Mouse (Mus musculus) heart, embryonic 14.5 days (tissue): ENCODE measurements around the gene Gpr176. TPM values are rescaled to one million over a fixed set of nuclear protein-coding genes. Genes with fewer than 3 reads are reported as not detected.

Experiments
- ATAC-seq: fragments of 200-750 bp; cut with Nextera tagmentation; 2 replicates; pipeline ENCODE4 v1.8.0; 2017; ENCODE audit warnings: low read depth, moderate TSS enrichment; ENCODE audit not compliant: insufficient number of reproducible peaks, insufficient read depth, low FRiP score
- H3K27ac ChIP-seq, 2 experiments: fragments of 200-500 bp in 1 of 2; fragments of 300-500 bp in 1 of 2; sonication (generic) in 1 of 2; replicated peaks in 1 of 2; 2 replicates each; pipeline ENCODE4 v1.5.1; 2012 to 2014; ENCODE audit warnings: low read depth in 2 of 2, low read length in 2 of 2, control low read depth in 1 of 2, mild to moderate bottlenecking in 1 of 2, mixed read lengths in 1 of 2; ENCODE audit not compliant: control insufficient read depth in 1 of 2, insufficient read depth in 1 of 2
- H3K27me3 ChIP-seq: fragments of 300-500 bp; sonication (generic); 2 replicates; pipeline ENCODE4 v1.6.1; 2014; ENCODE audit warnings: mild to moderate bottlenecking, low read length, control low read depth; ENCODE audit not compliant: control insufficient read depth, insufficient read depth
- H3K36me3 ChIP-seq: fragments of 300-500 bp; sonication (generic); 2 replicates; pipeline ENCODE4 v1.6.1; 2014; ENCODE audit warnings: mild to moderate bottlenecking, control low read depth, low read length, mixed read lengths; ENCODE audit not compliant: control insufficient read depth, insufficient read depth
- H3K4me1 ChIP-seq, 2 experiments: fragments of 200-500 bp in 1 of 2; fragments of 300-500 bp in 1 of 2; sonication (generic) in 1 of 2; 2 replicates each; pipeline ENCODE4 v1.6.1; 2012 to 2014; ENCODE audit warnings: low read length in 2 of 2, control low read depth in 1 of 2, mixed read lengths in 1 of 2; ENCODE audit not compliant: control insufficient read depth in 2 of 2, insufficient read depth in 2 of 2
- H3K4me2 ChIP-seq: fragments of 300-500 bp; sonication (generic); 2 replicates; pipeline ENCODE4 v1.6.1; 2014; ENCODE audit warnings: mild to moderate bottlenecking, low read length
- H3K4me3 ChIP-seq, 2 experiments: fragments of 200-500 bp in 1 of 2; fragments of 300-500 bp in 1 of 2; sonication (generic) in 1 of 2; 2 replicates each; pipeline ENCODE4 v1.5.1; 2012 to 2014; ENCODE audit warnings: low read length in 2 of 2, mild to moderate bottlenecking in 2 of 2, control low read depth in 1 of 2, low read depth in 1 of 2, moderate library complexity in 1 of 2; ENCODE audit not compliant: control insufficient read depth in 1 of 2, insufficient read depth in 1 of 2
- H3K9ac ChIP-seq: fragments of 300-500 bp; sonication (generic); 2 replicates; pipeline ENCODE4 v1.6.1; 2014; ENCODE audit warnings: mild to moderate bottlenecking, low read length
- H3K9me3 ChIP-seq: fragments of 300-500 bp; sonication (generic); 2 replicates; pipeline ENCODE4 v1.6.1; 2016; ENCODE audit warnings: low read length, control low read depth; ENCODE audit not compliant: control insufficient read depth
- WGBS: fragments of 180-500 bp; shearing (Covaris S2); extraction: QIAGEN DNeasy Blood & Tissue Kit; methylation state at CpG from one replicate; pipeline ENCODE4 v1.1.7; 2014; 5-methylcytosine and 5-hydroxymethylcytosine counted together
- polyA plus RNA-seq: library from polyadenylated mRNA; unstranded; fragments of >200 nt; fragmentation: Nextera tagmentation; extraction: Ambion mirVana; gene quantifications from 2 replicates; pipeline ENCODE4 v1.2.1, GENCODE M21; 2014

Gpr176 gene
- polyA plus RNA-seq, 1 experiment from 2014 or later: 0.76 TPM

DNA sequence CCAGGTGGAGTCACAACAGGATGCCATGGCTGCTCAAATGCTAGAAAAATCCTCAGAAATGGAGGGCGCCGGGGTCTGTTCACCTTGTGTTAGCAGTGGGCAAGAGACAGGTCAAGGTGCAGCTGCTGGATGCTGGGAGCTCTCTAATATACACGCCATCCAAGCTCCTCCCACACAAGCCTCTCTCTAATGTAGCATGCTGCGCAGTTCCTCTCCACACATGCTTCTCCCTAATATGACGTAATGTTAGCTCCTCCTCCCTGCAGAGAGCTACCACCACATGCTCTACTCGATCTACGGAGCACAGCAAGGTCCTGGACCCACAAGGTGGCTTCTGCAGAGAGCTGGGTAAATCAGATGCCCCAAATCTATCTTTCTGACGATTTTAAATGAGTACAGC is 65.7 kb downstream of the Gpr176 start:
- Histone ChIP-seq H3K36me3 (no peaks in the 10 kb centered on the region), H3K9me3 (no peaks in the 10 kb centered on the region), H3K9ac (no peak overlapping the region), H3K27ac (no peak overlapping the region), H3K4me1 (no peaks in the 10 kb centered on the region), H3K4me3 (no peak overlapping the region), H3K27me3 (no peaks in the 10 kb centered on the region), H3K4me2 (no peak overlapping the region)
- no peak for ATAC-seq
- 65% methylated on average over 8 of the region's 8 CpGs for WGBS

DNA sequence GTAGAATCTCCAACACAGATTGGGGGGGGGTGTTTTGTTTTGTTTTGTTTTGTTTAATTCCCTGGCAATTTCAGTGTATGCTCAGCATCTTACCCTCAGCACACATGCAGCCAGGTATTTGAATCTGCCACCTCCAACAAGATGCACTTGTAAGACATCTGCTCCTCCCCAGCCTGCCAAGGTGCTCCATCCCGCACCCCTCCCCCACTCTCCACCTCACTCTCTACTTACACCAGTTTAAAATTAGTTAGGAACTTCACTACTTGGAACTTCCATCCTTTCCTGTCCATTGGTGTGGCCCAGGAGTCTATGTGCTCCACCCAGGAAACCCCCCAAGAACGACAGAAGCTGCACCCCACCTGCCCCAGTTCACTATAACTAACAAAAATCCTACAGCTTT is 66.3 kb downstream of the Gpr176 start:
- Histone ChIP-seq H3K9me3 (no peaks in the 10 kb centered on the region), H3K4me2 (no peak overlapping the region), H3K4me3 (no peak overlapping the region), H3K9ac (no peak overlapping the region), H3K27me3 (no peaks in the 10 kb centered on the region), H3K27ac (no peak overlapping the region), H3K36me3 (no peaks in the 10 kb centered on the region), H3K4me1 (no peaks in the 10 kb centered on the region)
- WGBS: 77% methylated on average over 2 of the region's 2 CpGs
- ATAC-seq: no peak

DNA sequence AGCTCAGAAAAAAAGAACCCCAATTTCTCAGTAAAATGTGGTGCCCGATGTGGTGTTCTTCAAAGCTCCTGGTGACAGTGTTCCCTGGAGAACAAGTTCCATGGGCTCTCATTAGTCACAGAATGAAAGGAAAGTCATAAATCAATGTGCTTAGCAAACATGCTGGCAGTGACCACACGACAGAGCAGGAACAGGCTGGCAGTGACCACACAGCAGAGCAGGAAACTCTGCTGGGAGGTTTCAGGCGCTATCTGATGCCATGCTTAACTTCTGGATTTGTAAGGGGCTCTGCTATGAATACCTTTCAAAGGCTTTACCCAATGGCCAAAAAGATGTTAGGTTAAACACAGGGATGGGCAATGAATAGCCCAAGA is 66.7 kb downstream of the Gpr176 start:
- no peaks in the 10 kb centered on the region for H3K36me3 ChIP-seq
- H3K4me2 ChIP-seq: no peak overlapping the region
- WGBS: 64% methylated on average over 3 of the region's 3 CpGs

DNA sequence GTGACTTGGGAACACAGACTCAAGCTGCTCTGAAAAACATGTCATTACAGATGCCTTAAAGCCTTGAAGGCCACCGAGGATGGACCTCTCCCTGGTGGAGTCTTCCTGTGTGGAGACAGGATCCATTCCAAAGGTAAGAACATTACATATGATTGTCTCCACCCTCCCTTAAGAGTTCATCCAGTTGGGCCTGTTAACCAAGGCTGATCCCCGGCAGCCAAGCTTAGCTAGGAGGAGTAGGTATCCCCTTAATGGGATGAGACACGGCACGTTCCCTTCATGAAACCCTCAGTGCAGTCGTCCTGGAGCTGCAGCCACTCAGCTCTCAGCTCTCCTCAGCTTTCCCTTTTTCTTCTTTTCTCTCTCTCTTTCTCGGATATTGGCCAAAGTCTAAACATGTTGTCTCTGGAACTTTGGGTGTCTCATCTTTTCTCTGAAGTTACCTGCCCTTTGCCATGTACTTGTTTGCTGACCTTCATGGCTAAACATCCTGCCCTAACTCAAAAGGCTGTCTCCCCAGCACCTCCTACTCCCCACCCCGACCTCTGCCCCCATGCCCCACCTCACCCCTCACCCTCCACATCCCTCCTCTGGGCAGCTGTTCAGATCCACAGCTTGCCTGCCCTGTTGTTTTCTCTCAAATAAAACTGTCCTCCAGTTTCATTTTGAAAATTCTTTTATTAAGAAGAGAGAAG is 67.2 kb downstream of the Gpr176 start:
- Histone ChIP-seq H3K9ac (no peak overlapping the region), H3K4me1 (no peaks in the 10 kb centered on the region), H3K4me3 (no peak overlapping the region), H3K4me2 (no peak overlapping the region), H3K27ac (no peak overlapping the region), H3K27me3 (no peaks in the 10 kb centered on the region), H3K36me3 (no peaks in the 10 kb centered on the region), H3K9me3 (no peaks in the 10 kb centered on the region)
- whole genome bisulfite sequencing: 76% methylated on average over 7 of the region's 7 CpGs
- ATAC-seq: no peak

More for the DNA sequence above, 66.7 kb downstream of the Gpr176 start:
- no peak overlapping the region for H3K9ac ChIP-seq
- no peak for ATAC-seq
- H3K27me3 ChIP-seq: no peaks in the 10 kb centered on the region
- H3K27ac ChIP-seq: no peak overlapping the region
- no peak overlapping the region for H3K4me3 ChIP-seq
- no peaks in the 10 kb centered on the region for H3K4me1 ChIP-seq
- no peaks in the 10 kb centered on the region for H3K9me3 ChIP-seq

DNA sequence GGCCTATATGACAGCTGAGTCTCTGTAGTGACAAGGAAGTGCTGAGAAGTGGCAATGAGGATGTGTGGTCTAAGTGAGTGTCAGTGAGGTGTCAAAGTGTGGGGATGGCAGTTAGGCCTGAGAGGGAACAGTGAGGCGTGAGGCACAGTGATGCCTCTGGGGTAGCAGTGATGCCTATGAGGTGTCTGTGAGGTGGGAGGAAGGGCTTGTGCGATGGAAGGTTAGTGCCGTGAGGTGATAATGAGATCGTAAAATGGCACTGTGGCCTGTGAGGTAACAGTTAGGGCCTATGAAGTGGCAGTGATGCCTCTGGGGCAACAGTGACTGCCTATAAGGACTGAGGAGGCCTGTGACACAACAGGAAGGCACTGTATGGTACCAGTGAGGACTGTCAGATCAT is 69.8 kb downstream of the Gpr176 start:
- Histone ChIP-seq H3K36me3 (no peaks in the 10 kb centered on the region), H3K27me3 (no peaks in the 10 kb centered on the region), H3K9me3 (no peaks in the 10 kb centered on the region), H3K4me1 (no peaks in the 10 kb centered on the region), H3K4me2 (no peak overlapping the region), H3K4me3 (no peak overlapping the region), H3K27ac (no peak overlapping the region), H3K9ac (no peak overlapping the region)
- 69% methylated on average over 4 of the region's 4 CpGs for WGBS
- ATAC-seq: no peak

DNA sequence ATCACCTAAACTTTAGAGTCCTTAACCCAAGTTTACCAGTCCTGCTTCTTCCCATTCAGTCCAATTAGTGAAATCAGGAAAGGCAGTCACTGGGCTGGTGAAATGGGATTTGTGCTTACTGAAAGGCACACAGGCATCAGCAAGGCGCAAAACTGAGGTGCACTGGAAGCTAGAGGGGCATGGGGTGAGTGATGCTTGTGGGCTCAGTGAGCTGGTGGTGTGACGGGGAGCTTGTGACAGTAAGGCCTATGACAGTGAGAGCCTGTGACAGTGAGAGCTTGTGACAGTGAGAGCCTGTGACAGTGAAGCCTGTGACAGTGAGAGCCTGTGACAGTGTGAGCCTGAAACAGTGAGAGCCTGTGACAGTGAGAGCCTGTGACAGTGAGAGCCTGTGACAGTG is 71.6 kb downstream of the Gpr176 start:
- H3K27me3 ChIP-seq: no peaks in the 10 kb centered on the region
- H3K4me2 ChIP-seq: no peak overlapping the region
- H3K36me3 ChIP-seq: no peaks in the 10 kb centered on the region
- no peak for ATAC-seq
- 80% methylated on average over 2 of the region's 2 CpGs for WGBS
- no peak overlapping the region for H3K9ac ChIP-seq
- H3K9me3 ChIP-seq: no peaks in the 10 kb centered on the region
- no peaks in the 10 kb centered on the region for H3K4me1 ChIP-seq
- no peak overlapping the region for H3K27ac ChIP-seq
- no peak overlapping the region for H3K4me3 ChIP-seq

DNA sequence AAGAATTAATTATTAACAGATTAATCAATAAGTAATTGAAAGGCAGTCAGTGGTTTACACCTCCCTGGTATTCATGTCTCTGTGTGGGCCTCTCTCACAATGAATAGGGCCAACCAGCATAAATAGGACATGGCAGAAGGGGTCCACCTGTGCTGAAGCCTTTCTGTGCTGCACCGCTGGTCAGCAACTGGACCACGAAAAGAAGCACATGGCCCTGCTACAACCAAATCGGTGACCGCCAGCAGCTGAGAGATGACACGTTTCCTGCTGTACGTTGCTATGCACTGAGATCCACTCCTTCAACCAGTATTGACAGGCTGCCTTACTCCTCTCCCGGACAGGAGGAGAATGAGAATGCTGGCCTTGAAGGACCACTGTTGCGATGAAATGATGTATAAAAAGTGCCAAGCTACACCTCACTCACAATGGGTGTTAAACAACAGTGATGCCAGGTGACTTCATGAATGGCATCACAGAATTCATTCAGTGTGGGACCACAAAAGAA is 72.1 kb downstream of the Gpr176 start:
- no peak overlapping the region for H3K9ac ChIP-seq
- no peak overlapping the region for H3K4me3 ChIP-seq
- H3K9me3 ChIP-seq: no peaks in the 10 kb centered on the region
- ATAC-seq: no peak
- WGBS: 80% methylated on average over 8 of the region's 8 CpGs
- H3K4me1 ChIP-seq: no peaks in the 10 kb centered on the region
- no peaks in the 10 kb centered on the region for H3K36me3 ChIP-seq
- H3K27ac ChIP-seq: no peak overlapping the region
- H3K27me3 ChIP-seq: no peaks in the 10 kb centered on the region
- no peak overlapping the region for H3K4me2 ChIP-seq

DNA sequence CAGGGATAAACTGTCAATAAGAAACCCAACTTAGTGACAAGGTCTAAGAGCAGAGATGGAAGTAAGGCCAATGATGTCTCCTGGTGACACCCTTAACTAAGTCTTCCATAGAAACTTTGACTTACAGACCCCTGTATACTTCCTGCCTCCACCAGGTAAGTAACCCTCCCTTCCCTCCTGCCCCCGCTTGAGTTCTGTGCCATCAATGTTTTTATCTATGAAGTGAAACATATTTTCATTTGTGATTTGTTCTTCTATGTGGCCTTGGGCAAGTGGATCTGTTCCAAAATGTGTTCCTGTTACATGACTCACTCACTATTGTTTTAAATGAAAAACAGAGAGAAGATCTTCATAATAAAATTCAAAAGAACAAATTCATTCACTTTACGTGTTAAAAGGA is 73.2 kb downstream of the Gpr176 start:
- ATAC-seq: no peak
- H3K9me3 ChIP-seq: no peaks in the 10 kb centered on the region
- H3K4me2 ChIP-seq: no peak overlapping the region
- no peak overlapping the region for H3K4me3 ChIP-seq
- no peaks in the 10 kb centered on the region for H3K4me1 ChIP-seq
- no peaks in the 10 kb centered on the region for H3K27me3 ChIP-seq
- H3K9ac ChIP-seq: no peak overlapping the region
- no peak overlapping the region for H3K27ac ChIP-seq
- H3K36me3 ChIP-seq: no peaks in the 10 kb centered on the region
- 87% methylated on average over 2 of the region's 2 CpGs for WGBS
